8 mouse cellular contexts compared by ENCODE assay signal in genomic region chr5:62939050-62939449, GRCm38 (mm10).
DNase-seq lines count a peak whose midpoint lies in the region; ATAC-seq lines count a peak whose summit lies in the region.

No protein-coding gene starts in this region.

- no peak overlapping the region for H3K9ac ChIP-seq in hindbrain, embryonic 11.5 days (ENCODE audit: low read depth, low read length)

- no peaks in the 10 kb centered on the region for H3K36me3 ChIP-seq in hindbrain, embryonic 11.5 days (ENCODE audit: control insufficient read depth, insufficient read depth, low read length)
- no peaks in the 10 kb centered on the region for H3K36me3 ChIP-seq in hindbrain, embryonic 10.5 days

- H3K9me3 ChIP-seq in hindbrain, embryonic 11.5 days (ENCODE audit: control insufficient read depth, low read length), result no peaks in the 10 kb centered on the region
- H3K9me3 ChIP-seq in hindbrain, embryonic 10.5 days, result no peaks in the 10 kb centered on the region

- intact Hi-C loops in heart, postnatal 36 days (cut with DNase I), result no loop called here

- 40% methylated on average over 6 of the region's 6 CpGs for WGBS in hindbrain, embryonic 11.5 days
- WGBS in hindbrain, embryonic 10.5 days, result 56% methylated on average over 6 of the region's 6 CpGs

- peak; percentile 46 for DNase-seq in hindbrain, embryonic 11.5 days (ENCODE audit: low spot score)
- DNase-seq in hindbrain, embryonic 10.5 days (ENCODE audit: low spot score), result no peak
- DNase-seq in 3T3-L1 (ENCODE audit: low read depth, low spot score) (peak; percentile 4), ZHBTc4 (ENCODE audit: low read depth, low spot score) (peak; percentile 26)
- no peak for DNase-seq in right cerebral cortex, postnatal 25 days
- no peak for DNase-seq in heart, postnatal 36 days
- no peak for DNase-seq in kidney, adult 18-20 months

- no peak overlapping the region for H3K27ac ChIP-seq in hindbrain, embryonic 11.5 days (ENCODE audit: low read depth, low read length)
- no peak overlapping the region for H3K27ac ChIP-seq in hindbrain, embryonic 10.5 days

- H3K4me2 ChIP-seq in hindbrain, embryonic 11.5 days (replicated peaks; ENCODE audit: low read depth, low read length), result no peak overlapping the region

- H3K27me3 ChIP-seq in hindbrain, embryonic 11.5 days (ENCODE audit: control insufficient read depth, insufficient read depth, low read length), result no peaks in the 10 kb centered on the region
- H3K27me3 ChIP-seq in hindbrain, embryonic 10.5 days (ENCODE audit: insufficient read depth, poor library complexity, severe bottlenecking), result no peaks in the 10 kb centered on the region

- H3K4me3 ChIP-seq in hindbrain, embryonic 11.5 days (ENCODE audit: low read depth, low read length), result no peak overlapping the region
- H3K4me3 ChIP-seq in hindbrain, embryonic 10.5 days, result no peak overlapping the region

- H3K4me1 ChIP-seq in hindbrain, embryonic 11.5 days (replicated peaks; ENCODE audit: control insufficient read depth, insufficient read depth, low read length), result no peaks in the 10 kb centered on the region
- H3K4me1 ChIP-seq in hindbrain, embryonic 10.5 days (replicated peaks), result no peaks in the 10 kb centered on the region

- ATAC-seq in hindbrain, embryonic 11.5 days (ENCODE audit: low FRiP score), result peak; percentile 61
- ATAC-seq in inflammation-experienced regulatory T-cells, adult 6 months, result peak; percentile 71

Comparison
In these comparisons a context has a peak if more than half of its experiments do, and no peak if none do; other contexts are left out.
1. DNase-seq: peak in hindbrain, embryonic 11.5 days (single experiment), 3T3-L1 (single experiment) and ZHBTc4 (single experiment); none in hindbrain, embryonic 10.5 days (single experiment), right cerebral cortex, postnatal 25 days (single experiment), heart, postnatal 36 days (0 of 2) and kidney, adult 18-20 months (single experiment).